Mouse (Mus musculus): ENCODE results near the gene Atp5j. TPM values are rescaled to one million over a fixed set of nuclear protein-coding genes. Genes with fewer than 3 reads are reported as not detected.

Atp5j gene
- total and polyA plus RNA-seq, 3 experiments: 665 to 1,909 (median 1,617) TPM

- Histone ChIP-seq H3K27me3 (ENCODE audit: control insufficient read depth, insufficient read depth, low read length) (no peaks in the 10 kb centered on the region), H3K79me2 (replicated peaks; ENCODE audit: control insufficient read depth, insufficient read depth, low read length) (no peaks in the 10 kb centered on the region), H3K4me1 (ENCODE audit: control insufficient read depth, insufficient read depth, low read length) (peaks cover 20% of the 10 kb centered on the region), H3K4me3 (no peak overlapping the region), H3K36me3 (ENCODE audit: control insufficient read depth, insufficient read depth, low read length) (peaks cover 64% of the 10 kb centered on the region), H3K9ac (ENCODE audit: low read depth, low read length) (no peak overlapping the region), H3K27ac (peak overlapping the region; percentile 88)
- intact Hi-C loops (cut with DNase I): no loop called here
- TF ChIP-seq CTCF (IDR thresholded peaks at IDR 0.05) (no peak), POLR2A (IDR thresholded peaks at IDR 0.05; ENCODE audit: insufficient read depth, low read depth, low read length) (no peak), EP300 (IDR thresholded peaks at IDR 0.05; ENCODE audit: insufficient read depth, low read depth, low read length) (no peak)
- no peak for DNase-seq
- 97% methylated on average over 3 of the region's 3 CpGs for WGBS
Observed at GRCm38 (mm10) chr16:84806175-84806574, 29.2 kb downstream of the Atp5j start.

- H3K27me3 ChIP-seq (ENCODE audit: control insufficient read depth, insufficient read depth, low read length): no peaks in the 10 kb centered on the region
- H3K4me1 ChIP-seq (ENCODE audit: control insufficient read depth, insufficient read depth, low read length): peaks cover 16% of the 10 kb centered on the region
- H3K79me2 ChIP-seq (replicated peaks; ENCODE audit: control insufficient read depth, insufficient read depth, low read length): no peaks in the 10 kb centered on the region
- H3K9ac ChIP-seq (ENCODE audit: low read depth, low read length): no peak overlapping the region
- 47% methylated on average over 5 of the region's 5 CpGs for WGBS
- peak in 1 of 2 experiments; percentile 50 for DNase-seq
- peak overlapping the region; percentile 88 for H3K27ac ChIP-seq
- intact Hi-C loops (cut with DNase I): loop anchor here (2.0 kb wide), 1 partner anchor 28 kb away; no protein-coding TSS in a partner anchor
- TF ChIP-seq CTCF (IDR thresholded peaks at IDR 0.05): no peak
- no peak for TF ChIP-seq EP300 (IDR thresholded peaks at IDR 0.05; ENCODE audit: insufficient read depth, low read depth, low read length)
- TF ChIP-seq POLR2A (IDR thresholded peaks at IDR 0.05; ENCODE audit: insufficient read depth, low read depth, low read length): peak; percentile 40; the same call in 1 of the 2 replicates
- H3K36me3 ChIP-seq (ENCODE audit: control insufficient read depth, insufficient read depth, low read length): peaks cover 56% of the 10 kb centered on the region
- no peak overlapping the region for H3K4me3 ChIP-seq
Observed at GRCm38 (mm10) chr16:84804866-84805265, 30.6 kb downstream of the Atp5j start.

- Histone ChIP-seq H3K4me1 (ENCODE audit: control insufficient read depth, insufficient read depth, low read length) (peaks cover 16% of the 10 kb centered on the region), H3K36me3 (ENCODE audit: control insufficient read depth, insufficient read depth, low read length) (peaks cover 53% of the 10 kb centered on the region), H3K9ac (ENCODE audit: low read depth, low read length) (no peak overlapping the region), H3K27me3 (ENCODE audit: control insufficient read depth, insufficient read depth, low read length) (no peaks in the 10 kb centered on the region), H3K4me3 (no peak overlapping the region), H3K27ac (peak overlapping the region; percentile 84), H3K79me2 (replicated peaks; ENCODE audit: control insufficient read depth, insufficient read depth, low read length) (no peaks in the 10 kb centered on the region; the same call in 1 of the 2 replicates)
- intact Hi-C loops (cut with DNase I): loop anchor here (2.0 kb wide), 1 partner anchor 23 kb away; no protein-coding TSS in a partner anchor
- 27% methylated on average over 6 of the region's 6 CpGs for WGBS
- peak; percentile 96 for TF ChIP-seq EP300 (IDR thresholded peaks at IDR 0.05; ENCODE audit: insufficient read depth, low read depth, low read length)
- no peak; the same call in 1 of the 2 replicates for TF ChIP-seq POLR2A (IDR thresholded peaks at IDR 0.05; ENCODE audit: insufficient read depth, low read depth, low read length)
- no peak for TF ChIP-seq CTCF (IDR thresholded peaks at IDR 0.05)
- peak; percentile 79 to 84 for DNase-seq
Observed at GRCm38 (mm10) chr16:84802217-84802616, 33.2 kb downstream of the Atp5j start.

- Histone ChIP-seq H3K36me3 (ENCODE audit: control insufficient read depth, insufficient read depth, low read length) (peaks cover 52% of the 10 kb centered on the region), H3K9ac (ENCODE audit: low read depth, low read length) (no peak overlapping the region), H3K4me3 (no peak overlapping the region), H3K27me3 (ENCODE audit: control insufficient read depth, insufficient read depth, low read length) (no peaks in the 10 kb centered on the region), H3K27ac (peak overlapping the region; percentile 67; the same call in 1 of the 2 replicates), H3K4me1 (ENCODE audit: control insufficient read depth, insufficient read depth, low read length) (peaks cover 17% of the 10 kb centered on the region), H3K79me2 (replicated peaks; ENCODE audit: control insufficient read depth, insufficient read depth, low read length) (no peaks in the 10 kb centered on the region; the same call in 1 of the 2 replicates)
- intact Hi-C loops (cut with DNase I): no loop called here
- TF ChIP-seq CTCF (IDR thresholded peaks at IDR 0.05): no peak
- no peak for TF ChIP-seq POLR2A (IDR thresholded peaks at IDR 0.05; ENCODE audit: insufficient read depth, low read depth, low read length)
- TF ChIP-seq EP300 (IDR thresholded peaks at IDR 0.05; ENCODE audit: insufficient read depth, low read depth, low read length): no peak
- DNase-seq: no peak
- 43% methylated on average over 2 of the region's 2 CpGs for WGBS
Observed at GRCm38 (mm10) chr16:84800038-84800437, 35.4 kb downstream of the Atp5j start.

GRCm38 (mm10) chr16:84796678-84797077, 38.7 kb downstream of the Atp5j start:
- no peaks in the 10 kb centered on the region for H3K27me3 ChIP-seq (ENCODE audit: control insufficient read depth, insufficient read depth, low read length)
- H3K4me3 ChIP-seq: no peak overlapping the region
- no peak overlapping the region for H3K9ac ChIP-seq (ENCODE audit: low read depth, low read length)
- WGBS: 64% methylated on average over 9 of the region's 9 CpGs
- peaks cover 7% of the 10 kb centered on the region for H3K4me1 ChIP-seq (ENCODE audit: control insufficient read depth, insufficient read depth, low read length)
- TF ChIP-seq CTCF (IDR thresholded peaks at IDR 0.05) (no peak), POLR2A (IDR thresholded peaks at IDR 0.05; ENCODE audit: insufficient read depth, low read depth, low read length) (no peak), EP300 (IDR thresholded peaks at IDR 0.05; ENCODE audit: insufficient read depth, low read depth, low read length) (no peak)
- intact Hi-C loops (cut with DNase I): no loop called here
- peak overlapping the region; percentile 4 for H3K27ac ChIP-seq
- no peak for DNase-seq
- peaks cover 35% of the 10 kb centered on the region for H3K36me3 ChIP-seq (ENCODE audit: control insufficient read depth, insufficient read depth, low read length)
- H3K79me2 ChIP-seq (replicated peaks; ENCODE audit: control insufficient read depth, insufficient read depth, low read length): peaks cover 2% of the 10 kb centered on the region; the same call in 1 of the 2 replicates

GRCm38 (mm10) chr16:84795337-84795736, 40.1 kb downstream of the Atp5j start:
- H3K27ac ChIP-seq: no peak overlapping the region
- H3K4me1 ChIP-seq (ENCODE audit: control insufficient read depth, insufficient read depth, low read length): peaks cover 5% of the 10 kb centered on the region
- peaks cover 29% of the 10 kb centered on the region for H3K36me3 ChIP-seq (ENCODE audit: control insufficient read depth, insufficient read depth, low read length)
- no peak overlapping the region for H3K9ac ChIP-seq (ENCODE audit: low read depth, low read length)
- intact Hi-C loops (cut with DNase I): no loop called here
- DNase-seq: no peak
- no peak for TF ChIP-seq POLR2A (IDR thresholded peaks at IDR 0.05; ENCODE audit: insufficient read depth, low read depth, low read length)
- peak; percentile 33 for TF ChIP-seq CTCF (IDR thresholded peaks at IDR 0.05)
- H3K4me3 ChIP-seq: no peak overlapping the region
- H3K27me3 ChIP-seq (ENCODE audit: control insufficient read depth, insufficient read depth, low read length): no peaks in the 10 kb centered on the region
- H3K79me2 ChIP-seq (replicated peaks; ENCODE audit: control insufficient read depth, insufficient read depth, low read length): peaks cover 3% of the 10 kb centered on the region; the same call in 1 of the 2 replicates
- 41% methylated on average over 3 of the region's 3 CpGs for WGBS
